Mouse (Mus musculus) layer of hippocampus, postnatal 10 days (tissue): ENCODE data around the gene Scgb1a1. TPM values are rescaled to one million over a fixed set of nuclear protein-coding genes. Genes with fewer than 3 reads are reported as not detected.
"Not testable (repeated sequence)": the region's sequence is repeated elsewhere in the genome, so short reads cannot be mapped to it uniquely, and the experiment has no call there.

Experiments
- DNase-seq, 2 experiments: peaks; one replicate each; pipeline ENCODE4 v3.0.0; 2021; ENCODE audit warnings: low spot score in 2 of 2
- long read RNA-seq: library from polyadenylated mRNA; stranded (forward); transcript quantifications from one replicate; pipeline ENCODE4 v2.0.0, GENCODE M21; 2023
- total RNA-seq, 2 experiments: library from RNA; stranded (reverse); gene quantifications; 2 replicates each; pipeline ENCODE4 v1.2.3; 2021

Scgb1a1 gene
- not detected for total RNA-seq
- long read RNA-seq, result 0 reads

DNA sequence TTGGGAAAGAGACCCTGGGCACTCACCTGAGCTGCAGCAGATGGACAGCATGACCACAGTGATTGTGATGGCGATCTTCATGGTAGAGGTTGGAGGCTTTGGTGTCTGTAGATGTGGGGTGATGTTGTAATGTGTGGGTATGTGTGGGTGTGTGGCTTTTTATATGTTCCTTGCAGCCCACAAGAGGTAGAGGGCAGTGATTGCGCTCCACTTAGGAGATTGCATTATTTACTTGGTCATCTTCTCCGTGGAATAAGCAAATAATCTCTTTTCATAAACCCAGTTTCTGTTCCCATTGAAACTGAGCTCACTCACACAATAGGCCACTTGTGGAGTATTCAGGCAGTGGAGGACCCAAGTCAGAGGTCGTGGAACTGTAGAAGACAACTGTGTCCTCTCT, at the start of gene Scgb1a1:
Scgb1a1 (minus strand) TSS at position 138 of the 400 bp plus-strand sequence.
- no peak for DNase-seq

DNA sequence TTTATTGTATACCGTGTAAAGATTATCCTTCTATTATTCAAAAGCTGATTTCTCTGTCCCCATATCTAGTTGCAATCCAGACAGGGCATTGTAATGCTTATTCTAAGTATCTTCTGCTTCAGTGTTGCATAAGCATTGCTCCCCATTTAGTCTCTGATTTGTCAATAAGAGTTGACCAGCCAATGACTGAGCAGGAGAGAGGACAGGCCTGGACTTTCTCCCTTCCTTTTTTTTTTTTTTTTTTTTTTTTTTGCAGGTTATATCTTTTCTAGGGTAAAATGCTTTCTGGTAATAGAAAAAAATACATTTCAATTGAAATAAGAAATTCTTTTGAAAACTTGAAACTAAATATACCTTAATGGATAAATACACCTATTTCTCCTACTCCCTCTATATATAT, 49.4 kb upstream of the Scgb1a1 start:
- DNase-seq, result no peak

DNA sequence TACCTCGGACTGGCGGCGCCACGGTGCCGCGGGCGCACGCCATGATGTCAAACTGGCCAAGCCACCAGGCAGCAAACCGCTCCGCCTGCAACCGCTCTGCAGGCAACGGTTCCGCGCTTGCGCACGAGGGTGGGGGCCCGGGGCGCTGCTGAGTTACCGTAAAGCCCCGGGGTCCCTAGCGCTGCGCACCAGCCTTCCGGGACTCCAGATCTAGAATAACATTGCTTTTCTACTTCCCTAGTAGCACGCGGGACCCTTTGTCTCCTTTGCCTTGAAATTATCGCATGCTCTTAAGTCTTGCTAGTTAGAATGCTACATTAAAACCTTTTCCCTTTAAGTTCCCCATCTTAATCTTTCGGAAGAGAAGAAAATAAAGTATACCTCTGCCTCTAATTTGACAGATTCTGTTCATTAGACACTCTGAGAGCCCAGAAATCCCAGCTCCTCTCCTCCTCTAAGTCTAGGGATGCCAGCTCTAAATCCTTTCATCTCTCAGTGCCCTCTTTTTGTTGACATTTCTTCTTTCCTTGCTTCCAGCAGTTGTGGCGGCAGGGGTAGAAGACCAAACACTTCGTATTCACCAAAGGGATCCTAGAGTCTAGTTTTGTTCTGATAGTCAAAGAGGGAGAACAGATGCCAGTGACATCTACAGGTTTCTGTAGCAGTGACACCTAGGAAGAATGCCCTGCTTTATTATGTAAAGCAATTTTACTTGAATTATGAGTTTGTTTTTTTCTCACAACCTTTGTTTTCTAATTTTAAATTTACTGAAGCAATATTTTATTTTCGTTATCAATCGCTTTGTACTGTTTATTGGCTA, 48.0 kb upstream of the Scgb1a1 start, which contains the start of gene Asrgl1:
Asrgl1 (minus strand) TSS at position 125 of the 820 bp plus-strand sequence.
- peak; percentile 90 to 95 for DNase-seq

DNA sequence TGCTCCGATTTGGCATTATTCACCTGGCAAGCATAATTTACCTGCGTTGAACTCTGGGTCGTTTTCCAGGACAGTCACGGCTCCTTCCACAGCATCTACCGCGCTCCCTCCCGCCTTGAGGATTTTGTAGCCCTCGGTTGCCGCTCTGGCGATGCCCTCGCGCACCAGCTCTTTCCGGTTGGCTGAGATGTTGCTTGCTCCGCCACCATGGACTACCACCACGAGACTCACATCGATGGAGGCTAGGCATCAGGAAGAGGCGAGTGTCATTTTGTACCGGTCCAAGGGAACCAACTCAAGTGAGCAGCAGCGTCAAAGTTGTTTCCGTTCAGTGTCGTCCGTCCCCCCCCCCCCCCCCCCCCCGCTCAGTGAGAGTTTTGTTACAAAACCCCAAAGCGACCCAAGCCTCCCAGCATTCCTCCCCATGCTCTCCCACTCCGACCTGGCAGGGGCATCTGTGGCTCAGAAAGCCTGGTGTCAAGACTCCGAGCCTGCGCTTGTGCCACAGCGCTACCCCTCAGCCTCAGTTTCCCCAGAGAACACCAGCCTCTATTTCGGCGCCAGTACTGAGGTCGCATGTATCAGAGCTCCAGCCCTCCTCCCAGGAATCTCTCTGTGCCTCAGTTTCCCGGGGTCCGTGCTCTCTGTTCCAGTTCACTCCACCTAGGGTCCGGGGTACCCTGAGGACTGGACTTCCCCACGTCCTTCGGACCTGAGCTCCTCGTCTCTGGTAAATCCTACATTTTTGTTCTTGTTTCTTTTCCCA, 47.2 kb upstream of the Scgb1a1 start:
- peak; percentile 41 to 51 for DNase-seq

DNA sequence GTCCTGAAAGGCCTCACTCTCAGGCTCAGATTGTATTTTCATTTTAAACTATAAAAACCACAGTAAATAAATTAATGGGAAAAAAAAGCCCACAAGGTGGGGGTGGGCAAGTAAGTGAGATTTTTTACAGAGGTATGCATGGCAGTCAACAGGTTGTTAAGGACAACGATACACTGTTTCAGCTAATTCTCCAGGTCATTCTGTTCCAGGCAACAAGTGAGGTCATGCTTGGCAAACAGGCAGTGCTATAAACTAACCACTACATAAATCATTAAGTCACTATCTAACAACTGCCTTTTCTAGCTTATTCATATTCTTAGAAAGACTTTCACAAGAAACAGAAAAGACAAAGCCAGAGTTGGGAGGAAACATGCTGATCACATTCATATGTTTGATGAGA, 42.2 kb upstream of the Scgb1a1 start:
- DNase-seq, result no peak

DNA sequence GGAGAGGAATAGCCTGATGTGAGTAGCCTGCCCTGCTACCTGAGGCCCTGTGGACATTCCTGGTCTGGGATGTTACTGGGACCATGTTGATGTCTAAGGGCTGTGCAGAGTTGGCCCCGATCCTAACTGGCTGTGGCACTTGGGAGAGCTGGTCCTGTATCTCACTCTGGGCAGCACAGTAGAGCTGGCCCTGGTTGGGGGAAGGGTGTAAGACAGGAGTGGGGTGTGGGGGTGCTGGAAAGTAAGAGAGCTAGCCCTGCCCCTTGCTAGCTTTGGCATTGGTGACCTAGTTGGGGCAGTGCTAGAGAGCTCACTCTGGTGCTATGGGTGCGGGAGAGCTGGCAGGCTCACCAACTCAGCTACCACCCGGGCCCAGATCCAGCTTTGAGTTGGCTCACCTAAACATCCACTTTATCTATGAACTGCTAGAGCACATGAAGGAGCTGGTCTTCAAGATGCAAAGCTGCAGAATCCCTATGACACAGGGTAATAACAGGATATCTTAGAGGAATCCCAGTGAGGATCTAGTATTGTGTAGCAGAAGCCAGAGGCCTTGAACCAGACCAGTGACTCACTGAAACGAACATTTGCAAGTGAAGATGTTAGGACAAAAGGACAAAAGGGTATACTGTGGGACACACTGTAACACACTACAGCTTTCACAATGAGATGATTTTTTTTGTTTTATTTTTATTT, 40.9 kb upstream of the Scgb1a1 start:
- DNase-seq, result no peak

DNA sequence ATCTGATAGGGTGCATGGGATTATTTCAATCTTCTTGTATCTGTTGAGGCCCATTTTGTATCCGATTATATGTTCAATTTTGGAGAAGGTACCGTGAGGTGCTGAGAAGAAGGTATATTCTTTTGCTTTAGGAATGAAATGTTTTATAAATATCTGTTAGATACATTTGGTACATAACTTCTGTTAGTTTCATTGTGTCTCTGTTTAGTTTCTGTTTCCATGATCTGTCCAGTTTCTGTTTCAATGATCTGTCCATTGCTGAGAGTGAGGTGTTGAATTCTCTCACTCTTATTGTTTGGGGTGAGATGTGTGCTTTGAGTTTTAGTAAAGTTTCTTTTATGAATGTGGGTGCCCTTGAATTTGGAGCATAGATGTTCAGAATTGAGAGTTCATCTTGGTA, 36.2 kb upstream of the Scgb1a1 start:
- DNase-seq, result not testable (repeated sequence)

DNA sequence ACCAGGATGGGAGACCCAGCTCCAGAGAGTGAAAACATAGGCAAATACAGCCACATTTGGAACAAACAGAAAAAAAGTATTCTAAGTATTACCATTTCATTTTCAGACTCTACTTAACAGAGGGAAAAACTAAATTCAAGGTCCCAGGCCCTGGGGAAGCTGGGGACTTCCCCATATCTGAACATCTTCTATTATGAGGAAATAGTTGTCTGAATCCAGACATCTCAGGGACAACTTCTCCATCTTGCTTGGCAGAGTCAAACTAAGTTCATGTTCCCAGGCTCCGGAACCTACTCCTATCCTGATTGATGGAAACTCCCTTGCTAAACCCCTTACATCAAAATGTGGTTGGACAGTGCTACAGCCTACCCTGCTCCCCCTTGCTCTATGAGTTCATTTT, 34.6 kb upstream of the Scgb1a1 start:
- no peak for DNase-seq

DNA sequence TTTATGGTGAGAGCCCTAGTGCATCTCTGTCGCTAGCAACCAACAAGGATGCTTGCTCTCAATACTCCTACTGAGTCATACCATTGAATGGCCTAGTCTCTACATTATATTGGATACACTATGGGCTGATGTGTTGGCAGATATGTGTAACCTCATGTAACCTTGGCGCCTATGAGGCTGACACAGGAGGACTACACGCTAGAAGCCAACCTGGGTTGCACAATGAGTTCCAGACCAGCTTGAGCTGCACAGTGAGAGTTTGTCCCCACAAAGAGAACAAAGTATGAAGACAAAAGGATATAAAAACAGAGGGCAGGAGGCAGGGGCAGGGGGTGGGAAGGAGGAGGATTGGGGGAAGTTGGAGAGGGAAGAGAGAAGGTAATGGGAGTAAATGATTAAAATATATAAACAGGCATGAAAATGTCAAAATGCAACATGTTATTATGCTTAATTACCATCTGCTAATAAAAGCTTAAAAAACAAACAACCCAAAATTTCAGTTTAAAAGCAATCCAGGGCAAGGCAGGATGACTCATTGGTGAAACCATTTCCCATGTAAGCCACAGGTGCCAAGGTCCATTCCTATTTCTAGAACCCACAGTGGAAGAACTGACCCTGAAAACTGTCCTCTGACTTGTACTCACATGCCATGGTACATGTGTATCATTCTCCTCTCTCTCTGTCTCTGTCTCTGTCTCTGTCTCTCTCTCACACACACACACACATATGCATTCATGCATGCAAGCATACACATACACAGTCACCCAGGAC, 32.1 kb upstream of the Scgb1a1 start:
- no peak for DNase-seq

DNA sequence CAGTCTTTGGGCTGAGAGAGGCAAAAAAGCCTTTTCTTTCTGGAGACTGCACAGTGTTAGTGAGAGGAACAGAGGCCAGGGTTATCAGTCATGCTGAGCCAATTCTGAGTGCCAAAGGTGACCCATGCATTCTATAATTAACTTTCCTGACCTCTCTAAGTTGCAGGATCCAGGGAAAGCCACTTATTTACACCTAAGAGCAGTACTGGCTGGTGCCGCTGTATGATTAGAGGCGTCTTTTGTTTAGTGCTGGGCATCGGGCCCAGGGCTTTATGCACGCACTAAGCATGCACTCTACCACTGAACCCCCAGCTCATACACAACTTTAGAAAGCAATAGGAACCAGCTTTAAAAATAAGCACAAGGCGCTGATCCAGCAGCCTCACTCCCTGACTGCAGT, 29.5 kb upstream of the Scgb1a1 start:
- no peak for DNase-seq

DNA sequence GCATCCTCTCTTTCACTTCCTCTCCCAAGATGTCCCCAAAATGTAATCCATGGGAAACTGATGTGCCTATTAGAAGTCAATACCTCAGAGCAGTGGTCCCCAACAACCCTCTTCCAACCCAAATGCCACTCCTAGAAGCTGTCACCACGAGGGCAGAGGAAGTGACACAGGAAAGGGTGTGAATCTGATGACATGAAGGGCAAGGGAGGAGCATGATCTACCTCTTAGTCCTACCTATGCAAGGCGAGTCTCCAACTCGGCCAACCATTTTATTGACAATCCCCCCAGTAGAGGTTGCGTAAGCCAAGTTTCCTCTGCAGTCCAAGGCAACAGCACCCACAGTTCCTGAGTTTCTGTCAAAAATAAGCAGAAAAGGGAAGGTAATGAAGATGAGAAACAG, 28.5 kb upstream of the Scgb1a1 start:
- no peak for DNase-seq

DNA sequence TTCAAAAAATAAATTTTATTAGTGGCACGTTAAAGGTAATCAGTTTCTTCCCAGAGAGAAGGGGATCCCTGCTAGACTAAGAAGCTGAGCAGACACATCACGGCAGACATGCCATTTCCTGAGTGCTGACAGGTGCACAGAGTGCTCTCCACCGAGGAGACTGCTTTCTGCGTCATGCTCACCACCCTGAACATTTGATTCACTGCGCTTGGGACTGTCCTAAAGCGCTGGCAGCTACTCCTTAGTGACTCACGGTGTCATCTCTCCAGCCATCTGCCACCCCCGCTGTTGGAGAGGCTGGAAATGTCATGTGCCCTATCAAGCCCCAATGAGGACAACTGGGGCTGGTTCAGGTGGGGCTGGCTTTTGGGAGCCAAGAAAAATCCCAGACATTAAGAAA, 24.3 kb upstream of the Scgb1a1 start:
- DNase-seq, result no peak

DNA sequence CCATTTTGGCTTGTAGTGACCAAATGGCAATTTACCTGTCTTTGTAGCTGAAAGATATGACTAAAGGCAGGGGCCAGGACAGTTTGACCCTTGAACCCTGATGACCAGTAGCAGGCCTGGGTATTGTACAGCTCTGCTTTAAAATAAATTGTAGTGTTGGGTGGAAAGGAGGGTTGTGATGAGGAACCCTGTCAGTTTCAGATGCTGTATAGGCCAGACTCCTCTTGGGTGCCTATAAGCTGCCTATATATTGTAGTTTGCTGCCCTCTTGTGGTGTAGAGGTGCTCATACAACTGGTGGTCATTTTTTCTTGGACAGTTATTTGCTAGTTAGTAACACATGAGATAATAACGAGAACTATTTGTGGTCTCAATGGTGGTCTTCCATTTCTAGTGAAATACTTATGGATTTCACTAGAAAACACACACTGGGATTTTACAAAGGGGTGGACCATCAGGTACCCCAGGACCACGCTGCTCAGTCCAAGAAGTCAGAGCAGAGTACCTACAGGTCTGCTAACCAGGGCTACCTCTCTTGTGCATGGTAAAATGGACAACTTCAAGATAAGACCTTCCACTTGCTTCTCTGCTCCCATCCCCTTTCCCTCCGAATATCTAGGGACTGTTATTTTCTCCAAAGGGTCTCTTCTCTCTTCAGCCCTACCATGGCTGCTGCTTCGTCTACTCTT, 22.6 kb upstream of the Scgb1a1 start:
- DNase-seq, result peak; percentile 32 to 40

DNA sequence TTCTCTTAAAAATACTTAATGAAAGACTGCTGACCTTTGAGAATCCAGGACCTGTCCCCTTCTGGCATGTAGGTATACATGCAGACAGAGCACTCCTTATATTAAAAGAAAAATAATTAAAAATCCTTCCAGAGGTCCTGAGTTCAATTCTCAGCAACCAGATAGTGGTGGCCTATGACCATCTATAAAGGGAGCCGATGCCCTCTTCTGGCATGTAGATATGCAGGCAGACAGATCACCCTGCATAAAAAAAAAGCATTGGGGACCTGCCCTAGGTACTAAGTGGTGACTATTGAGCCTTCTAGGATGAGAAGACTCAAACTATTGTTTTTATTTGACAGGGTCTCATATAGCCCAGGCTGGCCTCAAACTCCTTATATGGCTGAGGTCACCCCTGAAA, 20.8 kb upstream of the Scgb1a1 start:
- DNase-seq, result no peak

DNA sequence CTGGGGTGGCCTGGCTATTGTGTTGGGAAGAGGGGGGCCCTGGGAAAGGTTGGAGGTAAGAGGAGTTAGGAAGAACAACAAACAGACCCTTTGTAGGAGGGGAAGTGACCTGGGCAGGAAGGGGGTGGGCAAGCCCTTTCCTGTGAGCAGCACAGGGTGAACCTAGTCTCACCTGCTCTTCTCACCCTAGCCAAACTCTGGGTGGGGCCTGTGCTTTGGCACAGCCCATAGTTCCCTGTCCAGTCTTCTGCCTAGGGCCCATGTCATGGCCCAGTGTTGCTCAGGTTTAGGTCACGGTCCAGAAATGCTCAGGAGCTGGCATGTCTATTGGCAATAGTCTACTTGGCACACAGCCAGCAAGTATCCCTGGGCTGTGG, 19.6 kb upstream of the Scgb1a1 start:
- DNase-seq, result no peak

DNA sequence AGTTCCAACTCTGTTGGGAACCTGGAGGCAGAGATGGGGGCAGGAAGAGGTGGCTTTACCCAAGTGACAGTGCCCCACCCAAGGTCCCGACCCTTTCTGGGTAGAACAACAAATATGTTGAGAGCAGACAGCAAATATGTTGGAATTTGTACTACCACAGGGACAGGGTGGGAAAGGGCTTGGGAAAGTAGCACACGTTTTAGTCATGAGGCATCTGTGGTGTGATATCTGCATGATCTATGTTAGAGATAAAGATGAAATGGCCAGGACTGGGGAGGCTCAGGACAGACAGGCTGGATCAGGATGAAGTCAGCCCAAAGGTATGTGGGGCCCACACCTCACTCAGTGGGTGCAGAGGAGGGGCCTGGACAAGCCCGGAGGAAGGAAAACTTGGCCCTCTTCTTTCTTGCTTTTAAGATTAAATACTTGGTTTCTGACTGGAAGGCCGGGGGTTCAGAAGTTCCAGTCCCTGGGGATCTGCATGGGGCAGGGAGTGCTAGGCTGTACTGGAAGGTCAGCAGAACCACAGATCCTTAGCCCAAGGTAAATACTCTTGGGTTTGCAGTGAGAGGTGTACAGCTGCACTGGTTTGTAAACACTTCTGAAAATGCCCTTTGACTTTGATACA, 19.1 kb upstream of the Scgb1a1 start:
- no peak for DNase-seq

DNA sequence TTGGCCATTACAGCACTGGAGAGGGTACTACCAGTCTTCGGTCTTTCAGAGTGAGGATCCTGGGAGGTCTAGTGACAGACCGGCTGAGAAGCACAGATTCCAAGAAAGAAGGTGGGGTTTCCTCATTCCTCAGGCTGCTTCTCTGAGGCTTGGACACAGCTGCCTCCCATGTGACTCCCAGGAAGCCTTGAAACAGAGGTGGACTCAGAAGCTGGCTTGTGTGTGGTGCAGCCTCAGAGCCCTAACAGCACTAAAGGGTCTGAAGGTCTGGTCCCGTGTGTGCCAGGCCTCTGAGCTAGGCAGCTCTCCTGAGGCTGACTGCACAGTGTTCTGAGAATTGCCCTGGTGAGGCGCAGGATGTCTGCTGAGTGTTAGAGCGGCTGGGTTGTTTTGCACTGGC, 18.3 kb upstream of the Scgb1a1 start:
- no peak for DNase-seq

DNA sequence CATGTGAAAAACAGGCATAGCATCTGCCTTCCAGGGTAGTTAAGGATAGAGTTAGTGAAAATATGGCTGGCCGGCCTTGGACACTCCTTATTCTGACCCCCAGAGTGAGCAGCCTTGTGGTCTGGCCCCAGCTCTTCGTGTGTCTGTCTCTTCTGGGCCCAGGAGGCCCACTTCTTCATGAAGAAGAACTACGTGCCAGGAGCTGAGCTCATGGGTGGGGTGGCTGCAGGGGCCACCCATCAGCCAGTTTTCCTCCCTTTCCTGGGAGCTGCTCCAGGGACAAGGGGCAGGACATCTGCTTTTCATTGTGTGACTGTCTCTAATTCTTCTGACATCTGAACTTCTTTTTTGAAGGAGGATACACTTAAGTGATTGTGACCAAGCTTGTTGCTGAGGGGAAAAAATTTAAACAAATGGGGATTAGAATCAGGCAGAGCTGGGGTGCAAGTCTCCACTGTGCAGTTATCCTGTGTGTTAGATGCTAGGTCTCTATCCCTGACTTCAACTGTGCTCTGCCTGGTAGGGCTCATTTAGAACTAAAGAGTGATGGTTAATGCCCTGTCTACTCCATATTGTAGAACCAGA, 17.4 kb upstream of the Scgb1a1 start:
- DNase-seq, result no peak

DNA sequence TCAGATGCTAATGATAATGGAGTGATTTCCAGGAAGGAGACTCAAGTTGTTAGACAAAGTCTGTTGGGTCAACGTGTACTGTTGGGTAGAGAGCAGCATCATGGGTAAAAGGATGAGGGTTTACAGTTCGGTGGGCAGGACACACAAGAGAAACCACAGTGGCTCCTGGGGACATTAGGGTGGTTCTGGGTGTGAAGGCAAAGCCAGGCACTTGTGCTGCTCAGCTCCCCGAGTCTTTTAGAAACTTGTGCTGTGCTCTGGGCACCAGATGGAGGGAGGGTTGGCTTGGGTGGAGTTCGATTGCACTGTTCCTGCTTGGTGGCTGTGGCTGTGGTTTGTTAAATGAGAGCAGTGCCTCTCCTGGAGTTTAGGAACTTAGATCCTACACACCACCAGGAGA, 16.2 kb upstream of the Scgb1a1 start:
- no peak for DNase-seq

DNA sequence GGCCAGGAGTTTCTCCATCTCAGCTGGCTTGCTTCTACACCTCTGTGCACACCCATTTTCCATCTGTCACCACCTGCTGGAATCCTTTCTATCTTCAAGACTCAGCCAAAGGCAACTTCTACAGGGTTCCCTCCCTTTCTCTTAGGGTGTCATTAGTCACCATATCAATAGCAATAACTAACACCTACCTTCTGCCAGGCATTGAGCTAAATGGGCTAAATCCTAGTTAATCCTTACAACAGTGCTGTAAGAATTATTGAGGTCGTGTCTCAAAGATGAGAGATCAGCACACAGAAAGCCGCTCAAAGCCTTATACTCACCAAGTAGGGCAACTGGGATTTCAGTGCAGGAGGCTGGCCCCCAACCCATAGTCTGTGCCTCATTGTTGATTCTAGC, 13.3 kb upstream of the Scgb1a1 start:
- DNase-seq, result no peak
